Mouse (Mus musculus) MEL (cell line): ENCODE measurements around the gene Plxna4. TPM values are rescaled to one million over a fixed set of nuclear protein-coding genes. Genes with fewer than 3 reads are reported as not detected.

ENCODE experiments used
- DNase-seq: peaks from one replicate; pipeline ENCODE4 v3.0.0; 2011; ENCODE audit warnings: low read depth, low spot score
- H3K27ac ChIP-seq: 2 replicates; pipeline ENCODE4 v1.5.1; 2012; ENCODE audit warnings: low read depth, mild to moderate bottlenecking, control low read depth, low read length, moderate library complexity; ENCODE audit not compliant: control insufficient read depth
- H3K27me3 ChIP-seq, 2 experiments: fragments of 150-350 bp in 1 of 2; sonication (generic) in 1 of 2; 2 replicates each; pipeline ENCODE4 v1.6.1; 2012; ENCODE audit warnings: low read length in 2 of 2, mild to moderate bottlenecking in 2 of 2, improper control_type of control experiment in 1 of 2, moderate library complexity in 1 of 2; ENCODE audit not compliant: insufficient read depth in 2 of 2, control insufficient read depth in 1 of 2
- H3K36me3 ChIP-seq, 2 experiments: 2 replicates each; pipeline ENCODE4 v1.6.1; 2012 to 2014; ENCODE audit warnings: low read length in 2 of 2, improper control_type of control experiment in 1 of 2, inconsistent platforms in 1 of 2, mild to moderate bottlenecking in 1 of 2; ENCODE audit not compliant: insufficient read depth in 2 of 2, control insufficient read depth in 1 of 2
- H3K4me1 ChIP-seq, 2 experiments: fragments of 150-350 bp in 1 of 2; sonication (generic) in 1 of 2; 2 replicates each; pipeline ENCODE4 v1.6.1; 2012; ENCODE audit warnings: low read length in 2 of 2, improper control_type of control experiment in 1 of 2, mild to moderate bottlenecking in 1 of 2; ENCODE audit not compliant: insufficient read depth in 2 of 2, control insufficient read depth in 1 of 2
- H3K4me3 ChIP-seq, 2 experiments: fragments of 150-350 bp in 1 of 2; sonication (generic) in 1 of 2; 2 replicates each; pipeline ENCODE4 v1.5.1; 2012; ENCODE audit warnings: low read depth in 2 of 2, low read length in 2 of 2, mild to moderate bottlenecking in 2 of 2, moderate library complexity in 2 of 2, control low read depth in 1 of 2, improper control_type of control experiment in 1 of 2; ENCODE audit not compliant: control insufficient read depth in 1 of 2, insufficient read depth in 1 of 2
- H3K79me2 ChIP-seq: 2 replicates; pipeline ENCODE4 v1.6.1; 2012; ENCODE audit warnings: mild to moderate bottlenecking, low read length, moderate library complexity; ENCODE audit not compliant: control insufficient read depth, poor library complexity, insufficient read depth
- H3K9ac ChIP-seq: 2 replicates; pipeline ENCODE4 v1.6.1; 2012; ENCODE audit warnings: low read depth, mild to moderate bottlenecking, control low read depth, low read length, moderate library complexity; ENCODE audit not compliant: control insufficient read depth, poor library complexity, severe bottlenecking
- H3K9me3 ChIP-seq: fragments of 150-350 bp; sonication (generic); replicated peaks from 2 replicates; pipeline ENCODE4 v1.6.1; 2012; ENCODE audit warnings: mild to moderate bottlenecking, low read length, improper control_type of control experiment, moderate library complexity; ENCODE audit not compliant: insufficient read depth
- CHD1 ChIP-seq: IDR thresholded peaks from 2 replicates; pipeline ENCODE4 v1.6.1; 2012; ENCODE audit warnings: low read depth, mild to moderate bottlenecking, inconsistent platforms, low read length, improper control_type of control experiment
- CHD2 ChIP-seq: IDR thresholded peaks from 2 replicates; pipeline ENCODE4 v1.6.1; 2011; ENCODE audit warnings: low read length, improper control_type of control experiment
- E2F4 ChIP-seq: IDR thresholded peaks from 2 replicates; pipeline ENCODE4 v1.6.1; 2011; ENCODE audit warnings: low read depth, low read length, improper control_type of control experiment, borderline replicate concordance
- ELF1 ChIP-seq: IDR thresholded peaks from 2 replicates; pipeline ENCODE4 v1.6.1; 2014; ENCODE audit warnings: low read depth, mild to moderate bottlenecking, inconsistent platforms, low read length, improper control_type of control experiment, moderate library complexity
- EP300 ChIP-seq, 2 experiments: IDR thresholded peaks; 2 replicates each; pipeline ENCODE4 v1.6.1; 2011; ENCODE audit warnings: improper control_type of control experiment in 2 of 2, low read length in 2 of 2, low read depth in 1 of 2, mild to moderate bottlenecking in 1 of 2
- ETS1 ChIP-seq: IDR thresholded peaks from 2 replicates; pipeline ENCODE4 v1.6.1; 2012; ENCODE audit warnings: low read depth, mild to moderate bottlenecking, inconsistent platforms, low read length, improper control_type of control experiment, moderate library complexity
- GABPA ChIP-seq: IDR thresholded peaks from 2 replicates; pipeline ENCODE4 v1.6.1; 2012; ENCODE audit warnings: low read depth, mild to moderate bottlenecking, inconsistent platforms, low read length, improper control_type of control experiment, moderate library complexity
- GATA1 ChIP-seq: IDR thresholded peaks from 2 replicates; pipeline ENCODE4 v1.6.1; 2011; ENCODE audit warnings: low read depth, low read length, improper control_type of control experiment
- JUND ChIP-seq: IDR thresholded peaks from 2 replicates; pipeline ENCODE4 v1.6.1; 2011; ENCODE audit warnings: low read depth, mild to moderate bottlenecking, improper control_type of control experiment, low read length
- MAZ ChIP-seq: IDR thresholded peaks from 2 replicates; pipeline ENCODE4 v1.6.1; 2012; ENCODE audit warnings: low read depth, mild to moderate bottlenecking, inconsistent platforms, low read length, improper control_type of control experiment
- MYB ChIP-seq: IDR thresholded peaks from 2 replicates; pipeline ENCODE4 v1.6.1; 2011; ENCODE audit warnings: mild to moderate bottlenecking, low read depth, low read length, improper control_type of control experiment
- MYC ChIP-seq: IDR thresholded peaks from 2 replicates; pipeline ENCODE4 v1.6.1; 2011; ENCODE audit warnings: low read depth, mild to moderate bottlenecking, low read length, improper control_type of control experiment, moderate library complexity
- NRF1 ChIP-seq: IDR thresholded peaks from 2 replicates; pipeline ENCODE4 v1.6.1; 2014; ENCODE audit warnings: low read depth, mild to moderate bottlenecking, inconsistent platforms, low read length, improper control_type of control experiment, moderate library complexity; ENCODE audit not compliant: poor library complexity, insufficient read depth, severe bottlenecking
- POLR2A ChIP-seq, 2 experiments: IDR thresholded peaks; 2 replicates each; pipeline ENCODE4 v1.6.1; 2011 to 2012; ENCODE audit warnings: low read length in 2 of 2, mild to moderate bottlenecking in 2 of 2, control low read depth in 1 of 2, improper control_type of control experiment in 1 of 2, low read depth in 1 of 2, moderate library complexity in 1 of 2; ENCODE audit not compliant: control insufficient read depth in 1 of 2, insufficient read depth in 1 of 2, poor library complexity in 1 of 2
- POLR2AphosphoS2 ChIP-seq: IDR thresholded peaks from 2 replicates; pipeline ENCODE4 v1.6.1; 2011; ENCODE audit warnings: low read length, improper control_type of control experiment
- POLR2AphosphoS5 ChIP-seq: IDR thresholded peaks from 2 replicates; pipeline ENCODE4 v1.6.1; 2012; ENCODE audit warnings: low read depth, borderline replicate concordance, mild to moderate bottlenecking, inconsistent platforms, low read length, moderate library complexity, mixed read lengths
- RCOR1 ChIP-seq: IDR thresholded peaks from 2 replicates; pipeline ENCODE4 v1.6.1; 2012; ENCODE audit warnings: low read depth, mild to moderate bottlenecking, inconsistent platforms, low read length, improper control_type of control experiment
- SIN3A ChIP-seq: IDR thresholded peaks from 2 replicates; pipeline ENCODE4 v1.6.1; 2012; ENCODE audit warnings: low read length, improper control_type of control experiment, inconsistent platforms
- SMC3 ChIP-seq: IDR thresholded peaks from 2 replicates; pipeline ENCODE4 v1.6.1; 2011; ENCODE audit warnings: low read depth, low read length, improper control_type of control experiment
- TBP ChIP-seq: IDR thresholded peaks from 2 replicates; pipeline ENCODE4 v1.8.0; 2011; ENCODE audit warnings: low read depth, low read length, improper control_type of control experiment
- TCF12 ChIP-seq: IDR thresholded peaks from 2 replicates; pipeline ENCODE4 v1.6.1; 2014; ENCODE audit warnings: low read depth, mild to moderate bottlenecking, inconsistent platforms, low read length, improper control_type of control experiment, moderate library complexity
- UBTF ChIP-seq: IDR thresholded peaks from 2 replicates; pipeline ENCODE4 v1.6.1; 2012; ENCODE audit warnings: low read depth, mild to moderate bottlenecking, inconsistent platforms, low read length, improper control_type of control experiment, moderate library complexity, borderline replicate concordance; ENCODE audit not compliant: insufficient read depth
- USF1 ChIP-seq: IDR thresholded peaks from 2 replicates; pipeline ENCODE4 v1.6.1; 2014; ENCODE audit warnings: low read depth, mild to moderate bottlenecking, inconsistent platforms, low read length, improper control_type of control experiment, moderate library complexity
- USF2 ChIP-seq, 2 experiments: IDR thresholded peaks; 2 replicates each; pipeline ENCODE4 v1.6.1; 2011 to 2012; ENCODE audit warnings: improper control_type of control experiment in 2 of 2, low read length in 2 of 2, borderline replicate concordance in 1 of 2, inconsistent platforms in 1 of 2, low read depth in 1 of 2, mild to moderate bottlenecking in 1 of 2; ENCODE audit not compliant: insufficient read depth in 1 of 2
- ZMIZ1 ChIP-seq: IDR thresholded peaks from 2 replicates; pipeline ENCODE4 v1.6.1; 2012; ENCODE audit warnings: low read depth, mild to moderate bottlenecking, inconsistent platforms, low read length, improper control_type of control experiment, moderate library complexity
- ZNF384 ChIP-seq: IDR thresholded peaks from 2 replicates; pipeline ENCODE4 v1.6.1; 2012; ENCODE audit warnings: low read depth, mild to moderate bottlenecking, inconsistent platforms, low read length, improper control_type of control experiment
- polyA plus RNA-seq, 2 experiments: library from polyadenylated mRNA; stranded (reverse) in 1 of 2; unstranded in 1 of 2; fragments of >175 nt in 1 of 2; fragments of >200 nt in 1 of 2; gene quantifications; 2 replicates each; pipeline versions ENCODE4 v1.2.1 to v1.2.4; 2012; ENCODE audit warnings: low replicate concordance in 2 of 2, low read depth in 1 of 2; ENCODE audit not compliant: insufficient read length in 2 of 2, insufficient read depth in 1 of 2, missing spikeins in 1 of 2
- total RNA-seq: library from RNA; depleted of rRNA; stranded (reverse); fragments of 300-350 nt; gene quantifications from 2 replicates; pipeline ENCODE4 v1.2.3, GENCODE M21; 2012

Gene Plxna4
- total and polyA plus RNA-seq, 3 experiments = 0.01 TPM; not detected in 2

GRCm38 (mm10) chr6:32420610-32421009 is 167.4 kb downstream of the Plxna4 start:
- Histone ChIP-seq H3K79me2 (no peaks in the 10 kb centered on the region), H3K9ac (no peak overlapping the region), H3K27me3 (no peaks in the 10 kb centered on the region), H3K9me3 (no peaks in the 10 kb centered on the region), H3K4me1 (no peaks in the 10 kb centered on the region), H3K36me3 (no peaks in the 10 kb centered on the region), H3K27ac (no peak overlapping the region), H3K4me3 (no peak overlapping the region)
- no peak for DNase-seq
- TF ChIP-seq E2F4 (no peak), USF1 (no peak), MYB (no peak), POLR2A (IDR thresholded peaks at IDR 0.05; ENCODE audit: control insufficient read depth in 1 of 2, insufficient read depth in 1 of 2, low read depth in 1 of 2, low read length in 2 of 2, poor library complexity in 1 of 2) (no peak), ETS1 (no peak), JUND (no peak), ZNF384 (no peak), TBP (no peak), RCOR1 (no peak), SMC3 (no peak), USF2 (IDR thresholded peaks at IDR 0.05; ENCODE audit: borderline replicate concordance in 1 of 2, insufficient read depth in 1 of 2, low read depth in 1 of 2, low read length in 2 of 2) (no peak), CHD2 (no peak), MYC (no peak), ELF1 (no peak), TCF12 (no peak), EP300 (IDR thresholded peaks at IDR 0.05; ENCODE audit: low read depth in 1 of 2, low read length in 2 of 2) (no peak), POLR2AphosphoS5 (no peak), POLR2AphosphoS2 (no peak)

GRCm38 (mm10) chr6:32417351-32417750 is 170.6 kb downstream of the Plxna4 start:
- no peak overlapping the region for H3K9ac ChIP-seq
- no peaks in the 10 kb centered on the region for H3K36me3 ChIP-seq
- no peak for DNase-seq
- H3K4me1 ChIP-seq = no peaks in the 10 kb centered on the region
- H3K9me3 ChIP-seq = no peaks in the 10 kb centered on the region
- TF ChIP-seq MAZ = no peak
- no peak for TF ChIP-seq SIN3A
- no peak for TF ChIP-seq GATA1
- TF ChIP-seq CHD2 = no peak
- TF ChIP-seq GABPA = no peak
- TF ChIP-seq ELF1 = no peak
- no peak for TF ChIP-seq ZMIZ1
- no peak for TF ChIP-seq POLR2AphosphoS2
- TF ChIP-seq EP300 (IDR thresholded peaks at IDR 0.05; ENCODE audit: low read depth in 1 of 2, low read length in 2 of 2) = no peak
- TF ChIP-seq NRF1 = no peak
- TF ChIP-seq CHD1 = no peak
- no peak for TF ChIP-seq MYB
- no peak for TF ChIP-seq UBTF
- TF ChIP-seq USF2 (IDR thresholded peaks at IDR 0.05; ENCODE audit: borderline replicate concordance in 1 of 2, insufficient read depth in 1 of 2, low read depth in 1 of 2, low read length in 2 of 2) = no peak
- H3K4me3 ChIP-seq = no peak overlapping the region
- H3K79me2 ChIP-seq = no peaks in the 10 kb centered on the region
- no peak overlapping the region for H3K27ac ChIP-seq
- no peaks in the 10 kb centered on the region for H3K27me3 ChIP-seq
